8 mouse cellular contexts compared by ENCODE assay signal in genomic region chr17:85458075-85458474, GRCm38 (mm10).
DNase-seq lines count a peak whose midpoint lies in the region; ATAC-seq lines count a peak whose summit lies in the region.
"Had no signal": no experiment of that assay in that cellular context is flagged by ENCODE, and none has a peak within 500 bp of the region (broad histone marks: within the 10 kb centered on the region; RNA-seq: fewer than 3 reads in every experiment).

No protein-coding gene starts in this region.

- H3K9me3 ChIP-seq in forebrain, embryonic 12.5 days = no peaks in the 10 kb centered on the region
- H3K9me3 ChIP-seq: megakaryocyte, embryonic 14.5 days had no signal

- no peak overlapping the region for H3K9ac ChIP-seq in forebrain, embryonic 12.5 days

- peak overlapping the region; percentile 42 for H3K4me2 ChIP-seq in forebrain, embryonic 12.5 days

- H3K4me3 ChIP-seq in forebrain, embryonic 12.5 days (replicated peaks) = no peak overlapping the region; the same call in 1 of the 2 replicates
- H3K4me3 ChIP-seq: megakaryocyte, embryonic 14.5 days had no signal

- no peaks in the 10 kb centered on the region for H3K36me3 ChIP-seq in forebrain, embryonic 12.5 days (replicated peaks)

- no peak overlapping the region for H3K27ac ChIP-seq in forebrain, embryonic 12.5 days

- peaks cover 69% of the 10 kb centered on the region for H3K27me3 ChIP-seq in forebrain, embryonic 12.5 days

- 2% methylated on average over 14 of the region's 14 CpGs for WGBS in forebrain, embryonic 12.5 days

- ATAC-seq in forebrain, embryonic 12.5 days (ENCODE audit: low FRiP score) = peak; percentile 69

- peaks cover 34% of the 10 kb centered on the region for H3K4me1 ChIP-seq in forebrain, embryonic 12.5 days

- peak; percentile 14 for DNase-seq in kidney, postnatal 14 days
- DNase-seq in kidney, adult 18-20 months = no peak
- peak; percentile 9 for DNase-seq in c-Kit-positive CD71-positive TER-119-negative erythroid progenitor cells, embryonic 14.5 days (ENCODE audit: low read depth)
- DNase-seq in mesoderm, embryonic 11.5 days (ENCODE audit: low read depth, low spot score) = peak; percentile 63
- DNase-seq in adipocyte (ENCODE audit: low spot score) = no peak
- no peak for DNase-seq in cerebellum, postnatal 14 days

Comparison
In these comparisons a context has a peak if more than half of its experiments do, and no peak if none do; other contexts are left out.
1. DNase-seq: peak in kidney, postnatal 14 days (single experiment), c-Kit-positive CD71-positive TER-119-negative erythroid progenitor cells, embryonic 14.5 days (single experiment) and mesoderm, embryonic 11.5 days (single experiment); none in kidney, adult 18-20 months (single experiment), adipocyte (single experiment) and cerebellum, postnatal 14 days (0 of 2).